Mouse (Mus musculus) forebrain, postnatal 0 days (tissue): ENCODE measurements around the gene Pnpo. TPM values are rescaled to one million over a fixed set of nuclear protein-coding genes. Genes with fewer than 3 reads are reported as not detected.

ENCODE experiments used
- ATAC-seq: fragments of 200-750 bp; cut with Nextera tagmentation; 2 replicates; pipeline ENCODE4 v1.8.0; 2017; ENCODE audit warnings: mild to moderate bottlenecking, moderate library complexity
- DNase-seq: peaks from one replicate; pipeline ENCODE4 v3.0.0-alpha.2; 2015
- H3K27ac ChIP-seq: fragments of 300-500 bp; sonication (generic); 2 replicates; pipeline ENCODE4 v1.5.1; 2014; ENCODE audit warnings: low read depth, mild to moderate bottlenecking, antibody characterized with exemption, low read length, moderate library complexity, mixed read lengths
- H3K27me3 ChIP-seq: fragments of 300-500 bp; sonication (generic); 2 replicates; pipeline ENCODE4 v1.6.1; 2014; ENCODE audit warnings: mild to moderate bottlenecking, low read length, mixed read lengths; ENCODE audit not compliant: insufficient read depth
- H3K36me3 ChIP-seq: fragments of 300-500 bp; sonication (generic); 2 replicates; pipeline ENCODE4 v1.6.1; 2014; ENCODE audit warnings: mild to moderate bottlenecking, moderate library complexity; ENCODE audit not compliant: insufficient read depth
- H3K4me1 ChIP-seq: fragments of 300-500 bp; sonication (generic); 2 replicates; pipeline ENCODE4 v1.6.1; 2014; ENCODE audit warnings: antibody characterized with exemption; ENCODE audit not compliant: insufficient read depth
- H3K4me2 ChIP-seq: fragments of 300-500 bp; sonication (generic); 2 replicates; pipeline ENCODE4 v1.6.1; 2014; ENCODE audit warnings: low read depth, mild to moderate bottlenecking, moderate library complexity
- H3K4me3 ChIP-seq: fragments of 300-500 bp; sonication (generic); 2 replicates; pipeline ENCODE4 v1.5.1; 2014; ENCODE audit warnings: low read depth, low read length, mixed read lengths
- H3K9ac ChIP-seq: fragments of 300-500 bp; sonication (generic); 2 replicates; pipeline ENCODE4 v1.6.1; 2014; ENCODE audit warnings: mild to moderate bottlenecking
- H3K9me3 ChIP-seq: fragments of 300-500 bp; sonication (generic); 2 replicates; pipeline ENCODE4 v1.6.1; 2016; ENCODE audit warnings: low read length
- CTCF ChIP-seq: sonication (generic); IDR thresholded peaks from 2 replicates; pipeline ENCODE4 v1.5.1; 2016; ENCODE audit warnings: antibody characterized with exemption, control low read depth, low read depth
- WGBS: fragments of 180-500 bp; shearing (Covaris S2); extraction: QIAGEN DNeasy Blood & Tissue Kit; methylation state at CpG from one replicate; pipeline ENCODE4 v1.1.7; 2014; 5-methylcytosine and 5-hydroxymethylcytosine counted together
- polyA plus RNA-seq: library from polyadenylated mRNA; unstranded; fragments of >200 nt; fragmentation: Nextera tagmentation; extraction: Ambion mirVana; gene quantifications from 2 replicates; pipeline ENCODE4 v1.2.1, GENCODE M21; 2015
- total RNA-seq: library from RNA; depleted of rRNA; stranded (reverse); fragments of >200 nt; gene quantifications from 2 replicates; pipeline ENCODE4 v1.2.3, GENCODE M21; 2014; rRNA removed

Pnpo gene
- total and polyA plus RNA-seq, 2 experiments from 2014 or later: 26.2 to 33.1 TPM

GRCm38 (mm10) chr11:96891784-96892527 is 51.8 kb downstream of the Pnpo start:
- H3K27me3 ChIP-seq: no peaks in the 10 kb centered on the region
- H3K9me3 ChIP-seq: no peaks in the 10 kb centered on the region
- WGBS: 65% methylated on average over 14 of the region's 14 CpGs
- H3K4me3 ChIP-seq: no peak overlapping the region
- no peak for ATAC-seq
- no peak overlapping the region for H3K9ac ChIP-seq
- DNase-seq: no peak
- no peak for TF ChIP-seq CTCF
- H3K27ac ChIP-seq: no peak overlapping the region
- no peak overlapping the region for H3K4me2 ChIP-seq
- no peaks in the 10 kb centered on the region for H3K36me3 ChIP-seq
- no peaks in the 10 kb centered on the region for H3K4me1 ChIP-seq

Other genes starting within 250 kb of the Pnpo start
- 59.2 and 68.8 TPM in 2 replicates for gene Snx11, start 166.4 kb downstream of the Pnpo start, total RNA-seq
- 32.7 and 37.1 TPM in 2 replicates for gene Snx11, start 166.4 kb downstream of the Pnpo start, polyA plus RNA-seq
- 57.0 and 62.4 TPM in 2 replicates for gene Cbx1, start 154.9 kb downstream of the Pnpo start, total RNA-seq
- gene Cbx1, start 154.9 kb downstream of the Pnpo start, polyA plus RNA-seq: 53.7 and 55.6 TPM in 2 replicates
- 46.5 and 57.4 TPM in 2 replicates for gene Nfe2l1, start 114.0 kb downstream of the Pnpo start, total RNA-seq
- 47.3 and 62.4 TPM in 2 replicates for gene Nfe2l1, start 114.0 kb downstream of the Pnpo start, polyA plus RNA-seq
- 5.8 and 7.1 TPM in 2 replicates for gene Copz2, start 94.1 kb downstream of the Pnpo start, total RNA-seq
- gene Copz2, start 94.1 kb downstream of the Pnpo start, polyA plus RNA-seq: 14.8 and 14.9 TPM in 2 replicates
- 54.9 and 57.7 TPM in 2 replicates for gene Cdk5rap3, start 27.5 kb downstream of the Pnpo start, total RNA-seq
- gene Cdk5rap3, start 27.5 kb downstream of the Pnpo start, polyA plus RNA-seq: 86.4 and 88.8 TPM in 2 replicates
- gene Prr15l, start 15.9 kb downstream of the Pnpo start, total RNA-seq: not detected in 2 replicates
- gene Prr15l, start 15.9 kb downstream of the Pnpo start, polyA plus RNA-seq: 0.11 TPM in 1 of 2 replicates, not detected in the other
- 1.9 and 5.0 TPM in 2 replicates for gene Sp2, start 39.0 kb upstream of the Pnpo start, total RNA-seq
- gene Sp2, start 39.0 kb upstream of the Pnpo start, polyA plus RNA-seq: 13.5 and 14.8 TPM in 2 replicates
- gene Sp6, start 69.4 kb upstream of the Pnpo start, total RNA-seq: 0.85 and 0.86 TPM in 2 replicates
- 0.35 and 0.75 TPM in 2 replicates for gene Sp6, start 69.4 kb upstream of the Pnpo start, polyA plus RNA-seq
- 14.8 and 17.9 TPM in 2 replicates for gene Scrn2, start 86.0 kb upstream of the Pnpo start, total RNA-seq
- 10.2 and 11.3 TPM in 2 replicates for gene Scrn2, start 86.0 kb upstream of the Pnpo start, polyA plus RNA-seq
- gene Lrrc46, start 97.4 kb upstream of the Pnpo start, total RNA-seq: 1.0 and 1.6 TPM in 2 replicates
- gene Lrrc46, start 97.4 kb upstream of the Pnpo start, polyA plus RNA-seq: 4.9 and 5.8 TPM in 2 replicates
- gene Mrpl10, start 97.6 kb upstream of the Pnpo start, total RNA-seq: 41.6 and 55.5 TPM in 2 replicates
- 47.0 and 62.0 TPM in 2 replicates for gene Mrpl10, start 97.6 kb upstream of the Pnpo start, polyA plus RNA-seq
- gene Osbpl7, start 106.6 kb upstream of the Pnpo start, total RNA-seq: 10.9 and 13.1 TPM in 2 replicates
- 7.4 and 8.3 TPM in 2 replicates for gene Osbpl7, start 106.6 kb upstream of the Pnpo start, polyA plus RNA-seq
- 1.6 and 1.7 TPM in 2 replicates for gene Tbx21, start 171.3 kb upstream of the Pnpo start, total RNA-seq
- 2.2 and 2.9 TPM in 2 replicates for gene Tbx21, start 171.3 kb upstream of the Pnpo start, polyA plus RNA-seq
- gene Tbkbp1, start 207.5 kb upstream of the Pnpo start, total RNA-seq: 35.8 and 36.4 TPM in 2 replicates
- 9.2 and 9.9 TPM in 2 replicates for gene Tbkbp1, start 207.5 kb upstream of the Pnpo start, polyA plus RNA-seq
- 112 and 124 TPM in 2 replicates for gene Kpnb1, start 243.9 kb upstream of the Pnpo start, total RNA-seq
- 19.2 and 24.6 TPM in 2 replicates for gene Kpnb1, start 243.9 kb upstream of the Pnpo start, polyA plus RNA-seq